Mouse (Mus musculus): ENCODE data around the gene Dagla.

DNA sequence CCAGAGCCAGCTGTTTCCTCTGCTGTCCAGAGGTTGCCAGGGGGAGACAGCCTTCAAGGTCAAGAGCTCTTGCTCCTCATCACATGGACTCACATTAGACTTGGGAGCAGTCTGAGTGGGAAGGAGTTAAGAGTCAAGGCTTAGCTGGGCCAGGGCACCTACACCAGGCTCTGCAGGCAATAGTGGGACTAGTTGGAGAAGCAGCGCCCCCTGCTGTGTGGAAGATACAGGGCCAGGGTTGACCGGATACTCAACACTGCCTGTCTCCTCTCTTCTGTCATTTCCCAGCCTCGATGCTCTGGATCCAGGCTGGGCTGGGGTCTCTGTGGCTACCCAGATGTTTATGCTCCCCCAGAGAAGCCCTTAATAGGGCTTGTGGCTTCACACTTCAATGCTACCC lies 60.5 kb downstream of the Dagla start:
- no peak for TF ChIP-seq POLR2A (IDR thresholded peaks at IDR 0.05; ENCODE audit: extremely low read depth, insufficient read depth, low read length)
- peak; percentile 92 for TF ChIP-seq CTCF (IDR thresholded peaks at IDR 0.05; ENCODE audit: low read depth, low read length)

Measured in liver, adult 2 months (tissue).